Mouse (Mus musculus): Measurements from ENCODE around the gene Mfn2. TPM values are rescaled to one million over a fixed set of nuclear protein-coding genes. Genes with fewer than 3 reads are reported as not detected.

The Mfn2 gene
- total RNA-seq, 1 experiment = 18.6 TPM

DNA sequence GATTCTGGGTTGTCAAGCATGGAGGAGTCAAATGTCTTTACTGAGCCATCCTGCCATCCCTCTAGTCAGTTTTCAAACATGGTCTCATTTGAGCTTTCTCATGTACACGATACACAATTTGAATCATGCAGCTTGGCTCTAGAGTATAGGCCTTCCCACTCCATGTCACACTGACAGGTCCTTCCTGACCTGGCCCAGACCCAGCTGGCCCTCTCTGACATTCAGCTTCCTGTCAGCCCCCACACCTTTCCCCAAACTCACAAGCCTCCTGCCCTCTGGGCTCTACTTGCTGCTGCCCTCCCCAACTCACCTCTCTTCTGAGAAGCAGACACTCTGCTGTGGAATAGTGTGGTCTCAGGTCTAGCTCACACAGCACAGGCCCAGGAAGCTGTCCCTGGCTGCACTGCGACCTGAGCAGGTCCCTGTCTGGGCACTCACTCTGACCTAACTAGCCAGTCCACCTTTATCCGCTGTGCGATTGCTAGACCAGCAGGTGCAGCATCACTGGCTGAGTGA, 8.6 kb downstream of the Mfn2 start:
- in situ Hi-C loops (cut with MboI; ENCODE audit: low sequenced_read_pairs in 2 of 2, unreplicated experiment in 2 of 2) = no loop called here

DNA sequence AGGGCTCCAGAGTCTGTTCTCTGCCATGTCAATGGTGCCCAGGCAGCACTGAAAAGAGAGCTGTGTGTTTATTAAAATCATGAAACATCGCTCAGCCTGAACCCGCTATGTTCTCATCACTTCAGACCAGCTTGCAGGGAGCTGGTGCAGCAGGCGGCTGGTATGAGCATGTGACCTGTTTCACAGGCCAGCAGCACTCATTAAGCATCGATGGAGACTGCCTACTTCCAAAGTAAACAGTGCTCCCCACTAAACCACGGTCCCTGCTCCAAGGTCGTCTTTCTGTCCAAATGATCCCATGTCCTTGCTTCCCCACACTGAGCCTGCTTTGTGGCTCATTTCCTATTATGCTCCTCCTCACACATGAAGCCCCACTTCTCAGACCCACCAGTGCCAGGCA, 14.2 kb downstream of the Mfn2 start:
- no peaks in the 10 kb centered on the region for H3K9me3 ChIP-seq (ENCODE audit: control insufficient read depth, insufficient read depth, low read depth, low read length)
- no peak for DNase-seq (ENCODE audit: low read depth, low spot score)
- in situ Hi-C loops (cut with MboI; ENCODE audit: low sequenced_read_pairs in 2 of 2, unreplicated experiment in 2 of 2) = no loop called here
- TF ChIP-seq CHD2 (IDR thresholded peaks at IDR 0.05; ENCODE audit: low read depth, low read length) (no peak), HCFC1 (IDR thresholded peaks at IDR 0.05; ENCODE audit: borderline replicate concordance, insufficient read depth, low read length) (no peak), ZC3H11A (IDR thresholded peaks at IDR 0.05; ENCODE audit: borderline replicate concordance, low read depth, low read length) (no peak), ZNF384 (IDR thresholded peaks at IDR 0.05; ENCODE audit: low read depth, low read length) (no peak), MAFK (IDR thresholded peaks at IDR 0.05; ENCODE audit: insufficient read depth, low read depth, low read length) (no peak)
- no peak overlapping the region for H3K27ac ChIP-seq (ENCODE audit: insufficient read depth, low read depth, low read length, poor library complexity, severe bottlenecking)
- peaks cover 21% of the 10 kb centered on the region; the same call in 1 of the 2 replicates for H3K36me3 ChIP-seq (ENCODE audit: control insufficient read depth, insufficient read depth, low read length, poor library complexity, severe bottlenecking)
- H3K4me1 ChIP-seq (ENCODE audit: control insufficient read depth in 2 of 2, insufficient read depth in 2 of 2, low read length in 2 of 2, poor library complexity in 1 of 2) = no peaks in the 10 kb centered on the region
- H3K4me3 ChIP-seq (ENCODE audit: insufficient read depth in 1 of 2, low read depth in 1 of 2, low read length in 2 of 2, poor library complexity in 1 of 2, severe bottlenecking in 1 of 2) = no peak overlapping the region
- H3K9ac ChIP-seq (ENCODE audit: insufficient read depth, low read depth, low read length, poor library complexity, severe bottlenecking) = no peak overlapping the region

More for the DNA sequence above, 8.6 kb downstream of the Mfn2 start:
- Histone ChIP-seq H3K9ac (ENCODE audit: insufficient read depth, low read depth, low read length, poor library complexity, severe bottlenecking) (no peak overlapping the region), H3K27ac (ENCODE audit: insufficient read depth, low read depth, low read length, poor library complexity, severe bottlenecking) (no peak overlapping the region), H3K9me3 (ENCODE audit: control insufficient read depth, insufficient read depth, low read depth, low read length) (no peaks in the 10 kb centered on the region), H3K36me3 (ENCODE audit: control insufficient read depth, insufficient read depth, low read length, poor library complexity, severe bottlenecking) (peaks cover 27% of the 10 kb centered on the region), H3K4me3 (ENCODE audit: insufficient read depth in 1 of 2, low read depth in 1 of 2, low read length in 2 of 2, poor library complexity in 1 of 2, severe bottlenecking in 1 of 2) (no peak overlapping the region), H3K4me1 (ENCODE audit: control insufficient read depth in 2 of 2, insufficient read depth in 2 of 2, low read length in 2 of 2, poor library complexity in 1 of 2) (no peaks in the 10 kb centered on the region)
- DNase-seq (ENCODE audit: low read depth, low spot score) = no peak
- TF ChIP-seq MAFK (IDR thresholded peaks at IDR 0.05; ENCODE audit: insufficient read depth, low read depth, low read length) (no peak), HCFC1 (IDR thresholded peaks at IDR 0.05; ENCODE audit: borderline replicate concordance, insufficient read depth, low read length) (no peak), CHD2 (IDR thresholded peaks at IDR 0.05; ENCODE audit: low read depth, low read length) (no peak), ZNF384 (IDR thresholded peaks at IDR 0.05; ENCODE audit: low read depth, low read length) (no peak), ZC3H11A (IDR thresholded peaks at IDR 0.05; ENCODE audit: borderline replicate concordance, low read depth, low read length) (no peak)

DNA sequence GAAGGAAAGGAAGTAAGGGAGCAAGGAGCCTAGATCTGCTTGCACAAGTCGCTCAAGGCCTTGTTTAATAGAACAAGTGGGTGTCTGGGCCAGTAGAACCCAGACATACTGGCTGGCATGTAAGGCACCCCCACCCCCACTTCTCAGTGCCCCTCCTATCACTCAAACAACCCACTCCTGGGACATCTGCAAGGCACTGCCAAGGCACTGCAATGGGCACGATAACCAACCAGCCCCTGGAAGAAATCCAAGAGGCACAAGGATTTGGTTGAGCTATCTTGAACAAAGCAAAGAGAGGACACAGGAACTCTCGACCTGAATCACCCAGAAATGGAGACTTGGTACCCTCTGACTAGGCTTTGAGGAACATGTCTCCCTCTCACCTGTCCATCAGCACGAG, 16.3 kb downstream of the Mfn2 start:
- in situ Hi-C loops (cut with MboI; ENCODE audit: low sequenced_read_pairs in 2 of 2, unreplicated experiment in 2 of 2) = no loop called here
- H3K36me3 ChIP-seq (ENCODE audit: control insufficient read depth, insufficient read depth, low read length, poor library complexity, severe bottlenecking) = peaks cover 31% of the 10 kb centered on the region
- no peak for TF ChIP-seq ZC3H11A (IDR thresholded peaks at IDR 0.05; ENCODE audit: borderline replicate concordance, low read depth, low read length)
- no peak for TF ChIP-seq ZNF384 (IDR thresholded peaks at IDR 0.05; ENCODE audit: low read depth, low read length)
- H3K9ac ChIP-seq (ENCODE audit: insufficient read depth, low read depth, low read length, poor library complexity, severe bottlenecking) = no peak overlapping the region
- H3K27ac ChIP-seq (ENCODE audit: insufficient read depth, low read depth, low read length, poor library complexity, severe bottlenecking) = no peak overlapping the region
- no peak overlapping the region for H3K4me3 ChIP-seq (ENCODE audit: insufficient read depth in 1 of 2, low read depth in 1 of 2, low read length in 2 of 2, poor library complexity in 1 of 2, severe bottlenecking in 1 of 2)
- no peaks in the 10 kb centered on the region for H3K4me1 ChIP-seq (ENCODE audit: control insufficient read depth in 2 of 2, insufficient read depth in 2 of 2, low read length in 2 of 2, poor library complexity in 1 of 2)
- DNase-seq (ENCODE audit: low read depth, low spot score) = no peak
- H3K9me3 ChIP-seq (ENCODE audit: control insufficient read depth, insufficient read depth, low read depth, low read length) = no peaks in the 10 kb centered on the region

DNA sequence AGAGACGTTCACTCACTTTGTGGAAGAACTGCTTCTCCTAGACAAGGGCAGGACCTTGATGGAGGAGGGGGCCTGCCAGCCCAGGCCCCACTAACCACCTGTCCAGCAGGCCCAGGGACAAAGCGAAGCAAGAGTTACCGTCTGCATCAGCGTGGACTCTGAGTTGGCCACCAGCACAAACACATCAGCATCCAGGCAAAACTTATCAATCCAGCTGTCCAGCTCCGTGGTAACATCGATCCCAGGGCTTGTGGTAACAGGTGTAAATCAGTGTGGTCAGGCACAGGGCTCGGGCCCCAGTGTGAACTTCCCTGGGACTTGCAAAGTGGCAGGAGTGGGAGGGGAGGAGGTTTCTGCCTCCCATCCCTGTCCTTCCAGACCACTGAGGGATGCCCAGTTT, 17.2 kb downstream of the Mfn2 start:
- no peaks in the 10 kb centered on the region for H3K4me1 ChIP-seq (ENCODE audit: control insufficient read depth in 2 of 2, insufficient read depth in 2 of 2, low read length in 2 of 2, poor library complexity in 1 of 2)
- H3K27ac ChIP-seq (ENCODE audit: insufficient read depth, low read depth, low read length, poor library complexity, severe bottlenecking) = no peak overlapping the region
- DNase-seq (ENCODE audit: low read depth, low spot score) = no peak
- in situ Hi-C loops (cut with MboI; ENCODE audit: low sequenced_read_pairs in 2 of 2, unreplicated experiment in 2 of 2) = no loop called here
- H3K9me3 ChIP-seq (ENCODE audit: control insufficient read depth, insufficient read depth, low read depth, low read length) = no peaks in the 10 kb centered on the region
- peaks cover 38% of the 10 kb centered on the region for H3K36me3 ChIP-seq (ENCODE audit: control insufficient read depth, insufficient read depth, low read length, poor library complexity, severe bottlenecking)
- no peak overlapping the region for H3K4me3 ChIP-seq (ENCODE audit: insufficient read depth in 1 of 2, low read depth in 1 of 2, low read length in 2 of 2, poor library complexity in 1 of 2, severe bottlenecking in 1 of 2)
- no peak for TF ChIP-seq ZC3H11A (IDR thresholded peaks at IDR 0.05; ENCODE audit: borderline replicate concordance, low read depth, low read length)
- no peak for TF ChIP-seq HCFC1 (IDR thresholded peaks at IDR 0.05; ENCODE audit: borderline replicate concordance, insufficient read depth, low read length)
- no peak for TF ChIP-seq MAFK (IDR thresholded peaks at IDR 0.05; ENCODE audit: insufficient read depth, low read depth, low read length)
- no peak for TF ChIP-seq CHD2 (IDR thresholded peaks at IDR 0.05; ENCODE audit: low read depth, low read length)
- TF ChIP-seq ZNF384 (IDR thresholded peaks at IDR 0.05; ENCODE audit: low read depth, low read length) = no peak
- H3K9ac ChIP-seq (ENCODE audit: insufficient read depth, low read depth, low read length, poor library complexity, severe bottlenecking) = no peak overlapping the region

DNA sequence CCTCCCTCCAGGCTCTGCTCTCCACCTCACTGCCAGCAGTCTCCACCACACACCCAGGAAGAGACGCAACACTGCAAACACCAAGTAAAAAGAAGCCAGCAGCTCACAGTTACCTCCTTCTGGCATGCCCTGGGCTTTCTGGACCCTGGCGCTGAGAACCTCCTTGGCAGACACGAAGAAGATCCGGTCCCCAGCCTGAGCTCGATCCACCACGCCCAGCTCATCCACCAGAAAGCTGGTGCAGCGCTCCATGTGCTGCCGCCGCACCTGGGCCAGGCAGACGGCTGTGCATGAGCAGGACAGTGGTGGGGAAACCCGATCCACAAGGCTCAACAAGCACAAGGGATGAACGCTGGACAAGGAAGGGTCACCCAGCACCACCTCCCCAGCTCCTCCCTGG, 18.3 kb downstream of the Mfn2 start:
- TF ChIP-seq ZC3H11A (IDR thresholded peaks at IDR 0.05; ENCODE audit: borderline replicate concordance, low read depth, low read length) (no peak), CHD2 (IDR thresholded peaks at IDR 0.05; ENCODE audit: low read depth, low read length) (no peak), HCFC1 (IDR thresholded peaks at IDR 0.05; ENCODE audit: borderline replicate concordance, insufficient read depth, low read length) (no peak), ZNF384 (IDR thresholded peaks at IDR 0.05; ENCODE audit: low read depth, low read length) (no peak), MAFK (IDR thresholded peaks at IDR 0.05; ENCODE audit: insufficient read depth, low read depth, low read length) (no peak)
- DNase-seq (ENCODE audit: low read depth, low spot score) = no peak
- H3K36me3 ChIP-seq (ENCODE audit: control insufficient read depth, insufficient read depth, low read length, poor library complexity, severe bottlenecking) = peaks cover 45% of the 10 kb centered on the region
- H3K9me3 ChIP-seq (ENCODE audit: control insufficient read depth, insufficient read depth, low read depth, low read length) = no peaks in the 10 kb centered on the region
- in situ Hi-C loops (cut with MboI; ENCODE audit: low sequenced_read_pairs in 2 of 2, unreplicated experiment in 2 of 2) = no loop called here
- H3K27ac ChIP-seq (ENCODE audit: insufficient read depth, low read depth, low read length, poor library complexity, severe bottlenecking) = no peak overlapping the region
- H3K4me1 ChIP-seq (ENCODE audit: control insufficient read depth in 2 of 2, insufficient read depth in 2 of 2, low read length in 2 of 2, poor library complexity in 1 of 2) = no peaks in the 10 kb centered on the region
- no peak overlapping the region for H3K9ac ChIP-seq (ENCODE audit: insufficient read depth, low read depth, low read length, poor library complexity, severe bottlenecking)
- no peak overlapping the region for H3K4me3 ChIP-seq (ENCODE audit: insufficient read depth in 1 of 2, low read depth in 1 of 2, low read length in 2 of 2, poor library complexity in 1 of 2, severe bottlenecking in 1 of 2)
